Mouse (Mus musculus) hindbrain, embryonic 13.5 days (tissue): ENCODE results near the gene Clgn. TPM values are rescaled to one million over a fixed set of nuclear protein-coding genes. Genes with fewer than 3 reads are reported as not detected.
"Not testable (repeated sequence)": the region's sequence is repeated elsewhere in the genome, so short reads cannot be mapped to it uniquely, and the experiment has no call there.

ENCODE experiments used
- ATAC-seq: fragments of 200-750 bp; cut with Nextera tagmentation; 2 replicates; pipeline ENCODE4 v1.8.0; 2017; ENCODE audit warnings: moderate TSS enrichment; ENCODE audit not compliant: low FRiP score
- H3K27ac ChIP-seq: fragments of 300-500 bp; sonication (generic); 2 replicates; pipeline ENCODE4 v1.5.1; 2015; ENCODE audit warnings: inconsistent platforms, mild to moderate bottlenecking, moderate library complexity
- H3K27me3 ChIP-seq: fragments of 300-500 bp; sonication (generic); 2 replicates; pipeline ENCODE4 v1.6.1; 2015; ENCODE audit warnings: mild to moderate bottlenecking, inconsistent platforms
- H3K36me3 ChIP-seq: fragments of 300-500 bp; sonication (generic); 2 replicates; pipeline ENCODE4 v1.6.1; 2015; ENCODE audit warnings: mild to moderate bottlenecking, inconsistent platforms
- H3K4me1 ChIP-seq: fragments of 300-500 bp; sonication (generic); replicated peaks from 2 replicates; pipeline ENCODE4 v1.6.1; 2015; ENCODE audit warnings: inconsistent platforms
- H3K4me2 ChIP-seq: fragments of 300-500 bp; sonication (generic); 2 replicates; pipeline ENCODE4 v1.6.1; 2015; ENCODE audit warnings: inconsistent platforms, mild to moderate bottlenecking, moderate library complexity
- H3K4me3 ChIP-seq: fragments of 300-500 bp; sonication (generic); 2 replicates; pipeline ENCODE4 v1.5.1; 2015; ENCODE audit warnings: mild to moderate bottlenecking, inconsistent platforms
- H3K9ac ChIP-seq: fragments of 300-500 bp; sonication (generic); 2 replicates; pipeline ENCODE4 v1.6.1; 2015; ENCODE audit warnings: mild to moderate bottlenecking, inconsistent platforms
- H3K9me3 ChIP-seq: fragments of 300-500 bp; sonication (generic); 2 replicates; pipeline ENCODE4 v1.6.1; 2016; ENCODE audit warnings: inconsistent platforms
- WGBS: fragments of 180-500 bp; shearing (Covaris S2); methylation state at CpG from one replicate; pipeline ENCODE4 v1.1.7; 2015; 5-methylcytosine and 5-hydroxymethylcytosine counted together
- polyA plus RNA-seq: library from polyadenylated mRNA; unstranded; fragments of >200 nt; fragmentation: Nextera tagmentation; extraction: Ambion mirVana; gene quantifications from 2 replicates; pipeline ENCODE4 v1.2.1, GENCODE M21; 2015

The Clgn gene
- polyA plus RNA-seq, 1 experiment from 2014 or later: 9.2 TPM

DNA sequence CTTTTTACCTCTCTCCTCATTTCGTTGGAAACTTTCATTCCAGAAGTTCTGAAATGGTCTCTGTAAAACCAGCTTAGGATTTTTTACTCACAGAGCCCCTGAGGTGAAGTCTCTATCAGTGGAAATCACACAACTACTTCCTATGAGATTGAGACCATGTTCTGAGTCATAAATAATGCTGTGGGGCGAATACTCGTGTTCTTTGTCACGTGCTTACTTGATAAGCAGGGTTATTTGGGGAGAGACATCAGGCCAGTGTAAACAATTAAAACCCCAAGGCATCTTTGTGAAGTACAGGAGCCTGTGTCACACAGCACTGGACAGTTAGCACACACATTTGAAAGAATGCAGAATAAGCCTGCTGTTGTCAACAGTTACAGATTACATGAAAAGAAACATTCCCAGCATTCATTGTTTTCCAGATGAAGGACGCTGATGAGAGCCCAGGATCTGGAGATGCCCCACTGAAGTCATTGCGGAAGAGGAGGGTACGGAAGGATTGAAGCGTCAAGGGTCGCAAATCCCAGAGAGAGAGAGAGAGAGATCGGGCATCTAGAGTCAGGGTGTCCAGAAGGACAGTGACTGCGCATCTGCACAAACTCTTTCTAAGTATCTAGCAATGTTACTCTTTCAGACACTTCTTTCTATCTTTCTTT is 36.6 kb downstream of the Clgn start:
- Histone ChIP-seq H3K27me3 (no peaks in the 10 kb centered on the region), H3K9me3 (no peaks in the 10 kb centered on the region), H3K4me1 (no peaks in the 10 kb centered on the region), H3K9ac (no peak overlapping the region), H3K4me3 (no peak overlapping the region), H3K27ac (no peak overlapping the region), H3K36me3 (no peaks in the 10 kb centered on the region), H3K4me2 (no peak overlapping the region)
- ATAC-seq: no peak
- WGBS: 80% methylated on average over 11 of the region's 11 CpGs

DNA sequence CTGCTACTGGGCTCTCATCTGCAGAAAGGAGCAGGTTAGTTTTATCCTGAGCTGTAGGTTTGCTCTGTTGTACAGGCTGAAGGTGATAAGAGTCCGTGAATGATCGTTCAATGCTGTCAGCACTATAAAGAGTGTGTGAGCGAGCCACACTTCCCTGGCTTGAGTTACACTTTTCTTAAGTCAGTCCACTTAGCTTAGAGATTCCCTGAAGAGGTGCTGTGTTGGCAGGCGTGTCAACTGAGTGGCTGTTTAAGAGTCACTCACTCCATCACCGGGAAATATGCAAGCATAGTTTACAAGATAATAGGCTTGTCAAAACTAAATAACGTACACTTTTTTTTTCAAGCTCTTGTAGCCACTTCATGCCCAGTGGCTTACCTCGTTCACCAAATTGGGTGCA is 37.3 kb downstream of the Clgn start:
- H3K4me1 ChIP-seq: no peaks in the 10 kb centered on the region
- H3K36me3 ChIP-seq: no peaks in the 10 kb centered on the region
- no peaks in the 10 kb centered on the region for H3K27me3 ChIP-seq
- H3K9ac ChIP-seq: no peak overlapping the region
- H3K4me2 ChIP-seq: no peak overlapping the region
- WGBS: 84% methylated on average over 7 of the region's 7 CpGs
- no peak overlapping the region for H3K27ac ChIP-seq
- ATAC-seq: no peak
- H3K9me3 ChIP-seq: no peaks in the 10 kb centered on the region
- H3K4me3 ChIP-seq: no peak overlapping the region

DNA sequence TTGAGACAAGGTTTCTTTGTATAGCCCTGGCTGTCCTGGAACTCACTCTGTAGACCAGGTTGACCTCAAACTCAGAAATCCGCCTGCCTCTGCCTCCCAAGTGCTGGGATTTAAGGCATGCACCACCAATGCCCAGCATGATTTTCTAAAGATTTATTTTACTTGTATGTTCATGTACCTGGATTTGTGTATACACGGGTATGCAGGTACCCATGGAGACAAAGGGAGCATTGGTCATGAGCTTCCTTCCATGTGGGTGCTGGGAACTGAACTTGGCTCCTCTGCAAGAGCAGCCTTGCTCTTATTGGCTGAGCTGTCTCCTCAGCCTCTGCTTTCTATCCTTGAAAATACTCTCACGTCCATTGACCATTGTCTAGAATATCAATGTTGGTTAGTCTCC is 39.0 kb downstream of the Clgn start:
- 93% methylated on average over 3 of the region's 3 CpGs for WGBS
- not testable (repeated sequence) for H3K9ac ChIP-seq, H3K4me1 ChIP-seq, H3K4me2 ChIP-seq, H3K4me3 ChIP-seq, H3K9me3 ChIP-seq, H3K36me3 ChIP-seq, ATAC-seq, H3K27ac ChIP-seq, H3K27me3 ChIP-seq

DNA sequence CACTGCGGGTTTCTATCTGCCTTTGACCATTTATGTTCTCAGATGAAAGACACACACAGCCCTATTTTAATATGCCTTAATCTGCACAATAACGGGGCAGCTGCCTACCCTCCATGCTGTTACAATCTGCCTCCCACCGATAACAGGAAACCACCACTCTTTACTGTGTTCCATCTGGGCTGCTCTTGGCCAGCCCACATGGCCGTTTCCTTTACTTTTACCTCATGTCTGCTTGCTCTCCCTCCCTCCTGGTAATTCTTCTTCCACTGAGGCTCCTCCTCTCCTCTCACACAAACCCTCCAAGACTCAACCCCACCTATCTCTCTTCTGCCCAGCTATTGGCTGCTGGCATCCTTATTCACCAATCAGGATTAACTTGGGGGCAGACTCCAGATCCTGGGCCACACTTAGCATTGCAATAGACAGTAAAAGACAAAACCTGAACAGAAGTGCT is 39.4 kb downstream of the Clgn start:
- Histone ChIP-seq H3K4me1 (no peaks in the 10 kb centered on the region), H3K9ac (no peak overlapping the region), H3K9me3 (no peaks in the 10 kb centered on the region), H3K27me3 (no peaks in the 10 kb centered on the region), H3K36me3 (peaks cover 14% of the 10 kb centered on the region), H3K4me2 (no peak overlapping the region), H3K27ac (no peak overlapping the region), H3K4me3 (no peak overlapping the region)
- WGBS: 71% methylated on average over 4 of the region's 4 CpGs
- ATAC-seq: no peak

DNA sequence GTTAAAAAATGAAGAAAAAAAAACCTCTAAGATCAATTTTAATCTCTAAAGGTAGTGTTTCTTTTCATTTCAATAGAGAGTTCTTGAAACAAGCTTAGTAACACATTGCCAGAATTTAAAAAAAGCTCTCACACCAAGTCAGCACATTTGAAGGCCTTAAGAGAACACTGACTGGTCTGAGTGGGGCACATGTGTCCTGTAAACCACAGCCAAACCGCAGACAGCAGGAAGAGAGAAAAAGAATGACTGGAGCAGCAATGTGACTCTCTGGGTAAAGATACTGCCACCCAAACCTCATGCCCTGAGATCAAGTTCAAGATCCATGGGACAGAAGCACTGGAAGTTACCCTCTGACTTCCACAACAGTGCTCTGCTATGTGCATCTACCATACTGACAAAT is 47.4 kb downstream of the Clgn start:
- no peak for ATAC-seq

DNA sequence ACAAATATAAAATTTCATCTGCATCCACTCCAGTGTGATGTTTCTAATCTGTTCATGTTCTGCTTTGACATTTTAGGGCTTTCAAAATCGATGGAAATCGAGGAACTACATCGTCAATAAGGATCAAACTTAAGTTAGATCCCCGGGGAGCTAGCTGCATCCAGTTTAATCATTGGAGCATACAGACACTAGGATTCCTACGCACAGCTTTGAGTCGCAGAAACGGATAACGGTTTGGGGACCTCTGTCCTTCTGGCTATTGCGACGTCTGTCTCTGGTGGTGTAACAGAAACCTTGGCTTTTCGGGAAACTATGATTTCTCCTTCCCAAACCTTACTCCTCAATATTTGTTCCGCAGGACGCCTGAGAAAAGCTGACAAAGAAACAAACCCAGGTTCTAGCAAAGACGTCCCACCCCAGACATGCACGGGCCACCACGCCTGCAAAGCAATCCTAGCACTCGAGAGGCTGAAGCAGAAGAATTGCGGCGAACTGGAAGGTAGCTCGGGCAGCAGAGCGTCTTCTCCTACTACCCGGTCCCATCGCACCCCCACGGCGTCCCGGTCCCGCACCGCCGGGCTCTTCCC is 52.1 kb downstream of the Clgn start:
- no peak for ATAC-seq
- Histone ChIP-seq H3K36me3 (peaks cover 10% of the 10 kb centered on the region), H3K4me3 (peak overlapping the region; percentile 91), H3K27ac (peak overlapping the region; percentile 95), H3K27me3 (no peaks in the 10 kb centered on the region), H3K4me2 (peak overlapping the region; percentile 68), H3K9me3 (no peaks in the 10 kb centered on the region), H3K9ac (peak overlapping the region; percentile 95), H3K4me1 (peaks cover 27% of the 10 kb centered on the region)
- 1% methylated on average over 29 of the region's 29 CpGs for WGBS

More for the DNA sequence above, 47.4 kb downstream of the Clgn start:
- H3K4me2 ChIP-seq: no peak overlapping the region
- H3K27ac ChIP-seq: no peak overlapping the region
- H3K4me1 ChIP-seq: peaks cover 22% of the 10 kb centered on the region
- no peaks in the 10 kb centered on the region for H3K27me3 ChIP-seq
- 91% methylated on average over 1 of the region's 1 CpGs for WGBS
- H3K9ac ChIP-seq: no peak overlapping the region
- H3K9me3 ChIP-seq: no peaks in the 10 kb centered on the region
- H3K4me3 ChIP-seq: no peak overlapping the region
- H3K36me3 ChIP-seq: peaks cover 35% of the 10 kb centered on the region

DNA sequence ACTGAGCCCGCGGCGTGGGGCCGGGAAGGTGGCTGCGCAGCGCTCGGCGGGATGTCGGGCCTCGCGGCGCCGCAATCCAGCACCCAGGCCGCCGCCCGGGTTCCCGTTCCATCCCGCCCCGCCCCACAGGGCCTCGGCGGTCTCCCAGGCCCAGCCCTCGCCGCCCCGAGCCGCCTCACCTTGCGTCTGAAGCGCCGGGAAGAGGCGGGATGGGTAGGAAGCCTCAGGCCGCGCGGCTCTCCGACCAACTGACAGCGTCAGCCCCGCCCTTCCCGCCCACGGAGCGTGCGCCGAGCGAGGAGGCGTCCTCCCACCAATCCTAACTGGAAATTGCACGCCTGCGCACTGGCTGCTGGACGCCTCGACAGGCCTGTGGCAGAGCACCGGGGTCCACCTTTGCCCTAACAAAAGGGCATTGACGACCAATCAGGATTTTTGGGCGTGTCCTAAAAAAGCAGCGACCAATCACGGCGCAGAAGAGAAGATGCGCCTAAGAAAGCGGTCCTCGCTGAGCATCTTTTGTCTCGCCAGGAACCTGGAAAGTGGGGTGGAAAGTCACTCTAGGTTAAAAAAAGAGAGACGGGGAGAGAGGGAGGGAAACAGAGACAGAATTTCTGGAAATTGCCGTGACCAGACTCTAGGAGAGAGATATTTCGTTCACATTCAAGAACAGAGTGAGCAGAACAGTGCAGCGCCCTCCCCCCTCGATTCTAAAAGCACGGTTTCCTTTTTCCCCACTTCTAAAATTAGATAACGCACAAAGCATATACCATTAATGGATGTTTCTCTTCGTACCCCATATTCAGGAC is 52.8 kb downstream of the Clgn start:
- H3K27ac ChIP-seq: peak overlapping the region; percentile 95
- H3K9me3 ChIP-seq: no peaks in the 10 kb centered on the region
- under 1% methylated on average over 64 of the region's 64 CpGs for WGBS
- peak; percentile 100 for ATAC-seq
- peaks cover 27% of the 10 kb centered on the region for H3K4me1 ChIP-seq
- peak overlapping the region; percentile 68 for H3K4me2 ChIP-seq
- peak overlapping the region; percentile 91 for H3K4me3 ChIP-seq
- no peaks in the 10 kb centered on the region for H3K27me3 ChIP-seq
- H3K9ac ChIP-seq: peak overlapping the region; percentile 95
- peaks cover 5% of the 10 kb centered on the region for H3K36me3 ChIP-seq

DNA sequence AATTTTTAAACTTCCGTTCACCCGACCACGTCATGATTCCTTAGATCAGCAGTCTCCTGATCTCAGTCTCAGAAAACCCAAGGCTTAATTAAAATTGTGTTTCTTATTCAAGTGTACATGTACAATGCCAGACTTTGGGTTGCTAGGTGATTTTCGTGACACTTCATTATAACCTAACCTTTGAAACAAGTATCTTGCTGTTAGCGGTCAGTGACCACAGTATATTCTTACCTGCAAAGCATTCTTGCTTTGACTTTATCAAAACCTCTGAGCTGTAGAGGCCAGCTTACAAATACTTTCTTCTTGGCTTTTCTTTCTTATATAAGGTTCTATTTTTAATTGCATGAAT is 53.4 kb downstream of the Clgn start:
- WGBS: 27% methylated on average over 5 of the region's 5 CpGs
- peak overlapping the region; percentile 92 for H3K27ac ChIP-seq
- H3K4me2 ChIP-seq: peak overlapping the region; percentile 56
- no peaks in the 10 kb centered on the region for H3K27me3 ChIP-seq
- peak overlapping the region; percentile 69 for H3K9ac ChIP-seq
- peak; percentile 15 for ATAC-seq
- peak overlapping the region; percentile 91 for H3K4me3 ChIP-seq
- no peaks in the 10 kb centered on the region for H3K9me3 ChIP-seq
- no peaks in the 10 kb centered on the region; the same call in 1 of the 2 replicates for H3K36me3 ChIP-seq
- H3K4me1 ChIP-seq: peaks cover 27% of the 10 kb centered on the region

DNA sequence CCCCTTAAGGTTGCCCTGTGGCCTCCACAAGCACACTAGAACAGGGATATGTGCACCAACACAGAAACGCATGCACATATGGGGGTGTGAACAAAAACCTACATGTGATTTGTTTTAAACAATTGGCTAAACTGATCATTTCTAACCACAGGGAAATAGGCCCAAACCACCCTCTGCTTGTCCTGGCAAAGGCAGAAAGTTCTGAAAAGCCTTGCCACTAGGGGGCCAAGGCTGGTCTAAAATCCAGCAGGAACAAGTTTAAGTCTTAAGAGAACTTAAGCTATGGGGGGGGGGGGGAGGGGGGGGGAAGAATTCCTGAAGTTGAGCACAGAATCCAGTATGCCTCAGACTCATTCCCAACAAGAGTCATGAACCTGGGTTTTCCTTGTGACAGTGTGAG is 60.3 kb downstream of the Clgn start:
- Histone ChIP-seq H3K27ac (no peak overlapping the region), H3K27me3 (no peaks in the 10 kb centered on the region), H3K4me2 (no peak overlapping the region), H3K36me3 (no peaks in the 10 kb centered on the region), H3K9ac (no peak overlapping the region), H3K4me1 (no peaks in the 10 kb centered on the region), H3K4me3 (no peak overlapping the region), H3K9me3 (no peaks in the 10 kb centered on the region)
- 81% methylated on average over 1 of the region's 1 CpGs for WGBS
- ATAC-seq: no peak

DNA sequence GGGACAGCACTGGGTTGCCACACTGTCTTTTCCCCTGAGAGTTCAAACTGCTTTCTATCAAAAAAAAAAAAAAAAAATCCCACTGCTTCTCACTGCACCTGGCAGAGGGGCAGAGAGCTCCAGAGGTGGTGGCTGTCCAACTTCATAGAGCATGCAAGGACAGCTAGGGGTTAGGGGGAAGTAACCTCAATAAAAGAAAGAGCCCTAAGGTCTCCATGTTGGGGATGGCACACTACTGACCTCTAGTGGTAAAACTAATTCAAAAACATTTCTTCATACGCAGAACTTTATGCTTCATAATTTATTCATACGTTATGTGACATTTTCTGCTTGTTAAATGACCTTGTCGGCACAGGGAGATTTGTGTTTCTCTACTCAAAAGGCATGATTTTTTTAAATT is 61.4 kb downstream of the Clgn start:
- H3K36me3 ChIP-seq: no peaks in the 10 kb centered on the region
- no peak overlapping the region for H3K4me2 ChIP-seq
- 24% methylated on average over 3 of the region's 3 CpGs for WGBS
- H3K27ac ChIP-seq: no peak overlapping the region
- no peak overlapping the region for H3K4me3 ChIP-seq
- H3K27me3 ChIP-seq: no peaks in the 10 kb centered on the region
- ATAC-seq: no peak
- no peaks in the 10 kb centered on the region for H3K9me3 ChIP-seq
- H3K9ac ChIP-seq: no peak overlapping the region
- no peaks in the 10 kb centered on the region for H3K4me1 ChIP-seq

DNA sequence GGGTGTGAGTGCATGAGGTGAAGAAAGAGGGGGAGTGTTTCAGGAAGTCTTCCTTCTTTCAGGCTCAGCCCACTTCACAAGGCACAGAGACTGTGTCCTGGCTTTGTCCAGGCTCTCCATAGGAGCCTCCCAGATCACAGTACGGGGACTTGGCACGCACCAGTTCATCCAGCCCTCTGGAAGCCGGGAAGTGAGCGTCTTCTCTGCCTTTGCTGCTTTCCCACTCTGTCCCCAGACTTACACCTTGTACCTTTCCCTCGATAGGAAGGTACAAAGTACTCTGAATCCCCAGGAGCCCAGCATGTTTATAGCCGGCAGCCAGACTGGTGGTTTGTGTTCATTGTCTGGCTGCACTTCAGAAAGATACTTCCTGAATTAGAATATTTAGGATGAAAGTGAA is 67.5 kb downstream of the Clgn start:
- Histone ChIP-seq H3K4me1 (no peaks in the 10 kb centered on the region), H3K27ac (no peak overlapping the region), H3K9ac (no peak overlapping the region), H3K9me3 (no peaks in the 10 kb centered on the region), H3K27me3 (no peaks in the 10 kb centered on the region), H3K36me3 (no peaks in the 10 kb centered on the region), H3K4me3 (no peak overlapping the region), H3K4me2 (no peak overlapping the region)
- ATAC-seq: no peak
- WGBS: 62% methylated on average over 6 of the region's 6 CpGs

DNA sequence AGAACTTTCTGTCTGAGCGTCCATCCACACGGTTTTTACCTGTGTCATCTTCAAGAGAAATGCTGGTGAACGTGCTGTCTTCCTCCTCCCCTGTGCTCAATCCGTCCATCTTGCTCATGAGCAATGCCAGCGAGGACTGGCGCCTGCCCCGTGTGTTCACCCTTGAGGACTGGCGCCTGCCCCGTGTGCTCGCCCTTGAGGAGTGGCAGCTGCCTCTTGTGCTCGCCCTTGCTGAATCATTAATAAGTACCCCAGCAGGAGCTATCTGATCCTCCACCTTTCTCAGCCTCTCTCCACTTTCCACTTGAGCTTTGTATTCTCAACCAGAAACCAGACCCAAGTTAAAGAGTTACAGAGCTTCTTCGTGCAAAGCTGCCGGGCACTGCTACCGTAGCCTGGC is 68.6 kb downstream of the Clgn start, which contains the start of gene Scoc:
Gene Scoc, minus strand, starts transcription at position 170 of the 400 bp plus-strand sequence.
- H3K27ac ChIP-seq: no peak within 1 kb of the TSS
- no peaks in the 10 kb centered on the region for H3K27me3 ChIP-seq
- no peak within 1 kb of the TSS for H3K4me2 ChIP-seq
- no peaks in the 10 kb centered on the region for H3K36me3 ChIP-seq
- H3K4me1 ChIP-seq: no peaks in the 10 kb centered on the region
- 81% methylated on average over 14 of the region's 14 CpGs for WGBS
- H3K9ac ChIP-seq: no peak within 1 kb of the TSS
- ATAC-seq: no peak
- H3K9me3 ChIP-seq: no peaks in the 10 kb centered on the region
- H3K4me3 ChIP-seq: no peak within 1 kb of the TSS
